Mouse (Mus musculus) cerebellum, postnatal 25 days (tissue): ENCODE measurements around the gene Wnt6.

Experiments
- DNase-seq, 2 experiments: peaks; one replicate each; pipeline ENCODE4 v3.0.0; 2021; ENCODE audit warnings: mixed read lengths in 2 of 2

The Wnt6 gene

GRCm38 (mm10) chr1:74771845-74771930 lies at the start of gene Wnt6:
Gene Wnt6 (plus strand): TSS chr1:74771892.
- no peak for DNase-seq

- DNase-seq: no peak
Observed at GRCm38 (mm10) chr1:74723748-74724147, 47.9 kb upstream of the Wnt6 start.

- DNase-seq: no peak
Observed at GRCm38 (mm10) chr1:74726114-74726513, 45.6 kb upstream of the Wnt6 start.

- no peak for DNase-seq
Observed at GRCm38 (mm10) chr1:74726674-74727073, 45.0 kb upstream of the Wnt6 start.

- DNase-seq: no peak
Observed at GRCm38 (mm10) chr1:74728446-74728845, 43.2 kb upstream of the Wnt6 start.

- DNase-seq: no peak
Observed at GRCm38 (mm10) chr1:74736977-74737376, 34.7 kb upstream of the Wnt6 start.

- DNase-seq: peak in 1 of 2 experiments; percentile 18
Observed at GRCm38 (mm10) chr1:74737500-74737899, 34.2 kb upstream of the Wnt6 start.

- peak; percentile 32 to 55 for DNase-seq
Observed at GRCm38 (mm10) chr1:74740846-74741245, 30.8 kb upstream of the Wnt6 start.

GRCm38 (mm10) chr1:74747335-74747734 lies 24.4 kb upstream of the Wnt6 start:
- no peak for DNase-seq

- peak; percentile 21 to 53 for DNase-seq
Observed at GRCm38 (mm10) chr1:74748643-74749271, 22.9 kb upstream of the Wnt6 start, which contains the start of gene Prkag3. Gene Prkag3 (minus strand): TSS chr1:74749221.

GRCm38 (mm10) chr1:74749301-74749700 lies 22.4 kb upstream of the Wnt6 start:
- DNase-seq: no peak

- DNase-seq: no peak
Observed at GRCm38 (mm10) chr1:74750683-74751082, 21.0 kb upstream of the Wnt6 start.

- no peak for DNase-seq
Observed at GRCm38 (mm10) chr1:74752150-74752549, 19.5 kb upstream of the Wnt6 start.

GRCm38 (mm10) chr1:74752833-74753232 lies 18.9 kb upstream of the Wnt6 start:
- no peak for DNase-seq

- DNase-seq: no peak
Observed at GRCm38 (mm10) chr1:74753266-74753974, 18.3 kb upstream of the Wnt6 start.

- no peak for DNase-seq
Observed at GRCm38 (mm10) chr1:74754175-74754785, 17.4 kb upstream of the Wnt6 start.

- DNase-seq: peak; percentile 30 to 51
Observed at GRCm38 (mm10) chr1:74759773-74760172, 11.9 kb upstream of the Wnt6 start.

- peak; percentile 34 to 72 for DNase-seq
Observed at GRCm38 (mm10) chr1:74763081-74763480, 8.6 kb upstream of the Wnt6 start.

GRCm38 (mm10) chr1:74770727-74771466 lies 795 bp upstream of the Wnt6 start:
- no peak for DNase-seq

- DNase-seq: no peak
Observed at GRCm38 (mm10) chr1:74771467-74771844, 236 bp upstream of the Wnt6 start.

GRCm38 (mm10) chr1:74771931-74772620 lies 384 bp downstream of the Wnt6 start:
- peak in 1 of 2 experiments; percentile 37 for DNase-seq

GRCm38 (mm10) chr1:74773136-74773535 lies 1.4 kb downstream of the Wnt6 start:
- DNase-seq: peak; percentile 74 to 80

- DNase-seq: no peak
Observed at GRCm38 (mm10) chr1:74774062-74774461, 2.4 kb downstream of the Wnt6 start.
